Mouse (Mus musculus): ENCODE results near the gene Ccl21a. TPM values are rescaled to one million over a fixed set of nuclear protein-coding genes. Genes with fewer than 3 reads are reported as not detected.
"Not testable (repeated sequence)": the region's sequence is repeated elsewhere in the genome, so short reads cannot be mapped to it uniquely, and the experiment has no call there.

Ccl21a gene
- total RNA-seq (2015; ENCODE audit: low replicate concordance) (not detected in 2 replicates), total RNA-seq (2017; ENCODE audit: low replicate concordance) (not detected in 2 replicates)

GRCm38 (mm10) chr4:42773893-42774292 is at the start of gene Ccl21a:
Gene Ccl21a, minus strand, starts transcription at chr4:42773993.
- not testable (repeated sequence) for ATAC-seq (replicated peaks; ENCODE audit: low FRiP score, poor library complexity, severe bottlenecking)

GRCm38 (mm10) chr4:42756477-42756876 is 17.3 kb downstream of the Ccl21a start, which contains the start of gene Ccl19:
Gene Ccl19, minus strand, starts transcription at chr4:42756577.
- not testable (repeated sequence) for ATAC-seq (replicated peaks; ENCODE audit: low FRiP score, poor library complexity, severe bottlenecking)

- not testable (repeated sequence) for ATAC-seq (replicated peaks; ENCODE audit: low FRiP score, poor library complexity, severe bottlenecking)
These were observed 38.5 kb downstream of the Ccl21a start, which contains the start of gene 4930578G10Rik for GRCm38 (mm10) chr4:42735245-42735644. Gene 4930578G10Rik, plus strand, starts transcription at chr4:42735545.

Other genes with a start within 250 kb of the Ccl21a start
- not detected in 2 replicates for gene Fam205a2, start 245.8 kb downstream of the Ccl21a start, total RNA-seq (2015; ENCODE audit: low replicate concordance)
- gene Fam205a2, start 245.8 kb downstream of the Ccl21a start, total RNA-seq (2017; ENCODE audit: low replicate concordance) = 0.23 and 0.39 TPM in 2 replicates
- gene Gm10591, start 161.8 kb downstream of the Ccl21a start, total RNA-seq (2015; ENCODE audit: low replicate concordance) = not detected in 2 replicates
- not detected in 2 replicates for gene Gm10591, start 161.8 kb downstream of the Ccl21a start, total RNA-seq (2017; ENCODE audit: low replicate concordance)
- gene Gm2564, start 144.3 kb downstream of the Ccl21a start, total RNA-seq (2015; ENCODE audit: low replicate concordance) = not detected in 2 replicates
- not detected in 2 replicates for gene Gm2564, start 144.3 kb downstream of the Ccl21a start, total RNA-seq (2017; ENCODE audit: low replicate concordance)
- not detected in 2 replicates for gene Ccl27b, start 118.7 kb downstream of the Ccl21a start, total RNA-seq (2015; ENCODE audit: low replicate concordance)
- gene Ccl27b, start 118.7 kb downstream of the Ccl21a start, total RNA-seq (2017; ENCODE audit: low replicate concordance) = not detected in 2 replicates
- not detected in 2 replicates for gene Il11ra2, start 112.1 kb downstream of the Ccl21a start, total RNA-seq (2015; ENCODE audit: low replicate concordance)
- gene Il11ra2, start 112.1 kb downstream of the Ccl21a start, total RNA-seq (2017; ENCODE audit: low replicate concordance) = not detected in 2 replicates
- gene 4930578G10Rik, start 38.4 kb downstream of the Ccl21a start, total RNA-seq (2015; ENCODE audit: low replicate concordance) = not detected in 2 replicates
- gene 4930578G10Rik, start 38.4 kb downstream of the Ccl21a start, total RNA-seq (2017; ENCODE audit: low replicate concordance) = not detected in 2 replicates
- gene Ccl19, start 17.4 kb downstream of the Ccl21a start, total RNA-seq (2015; ENCODE audit: low replicate concordance) = 3.6 TPM in 1 of 2 replicates, not detected in the other
- gene Ccl19, start 17.4 kb downstream of the Ccl21a start, total RNA-seq (2017; ENCODE audit: low replicate concordance) = not detected in 2 replicates
- gene Fam205a1, start 79.9 kb upstream of the Ccl21a start, total RNA-seq (2015; ENCODE audit: low replicate concordance) = 0.36 and 0.84 TPM in 2 replicates
- gene Fam205a1, start 79.9 kb upstream of the Ccl21a start, total RNA-seq (2017; ENCODE audit: low replicate concordance) = not detected in 2 replicates
- not detected in 2 replicates for gene Gm12394, start 82.8 kb upstream of the Ccl21a start, total RNA-seq (2015; ENCODE audit: low replicate concordance)
- not detected in 2 replicates for gene Gm12394, start 82.8 kb upstream of the Ccl21a start, total RNA-seq (2017; ENCODE audit: low replicate concordance)
- not detected in 2 replicates for gene Fam205c, start 100.2 kb upstream of the Ccl21a start, total RNA-seq (2015; ENCODE audit: low replicate concordance)
- not detected in 2 replicates for gene Fam205c, start 100.2 kb upstream of the Ccl21a start, total RNA-seq (2017; ENCODE audit: low replicate concordance)
- not detected in 2 replicates for gene Phf24, start 142.7 kb upstream of the Ccl21a start, total RNA-seq (2015; ENCODE audit: low replicate concordance)
- under 0.01 TPM in 1 of 2 replicates, not detected in the other for gene Phf24, start 142.7 kb upstream of the Ccl21a start, total RNA-seq (2017; ENCODE audit: low replicate concordance)
- gene Dnajb5, start 175.8 kb upstream of the Ccl21a start, total RNA-seq (2015; ENCODE audit: low replicate concordance) = 2.1 TPM in 1 of 2 replicates, not detected in the other
- 0.51 and 2.0 TPM in 2 replicates for gene Dnajb5, start 175.8 kb upstream of the Ccl21a start, total RNA-seq (2017; ENCODE audit: low replicate concordance)
- not detected in 2 replicates for gene 1700022I11Rik, start 195.6 kb upstream of the Ccl21a start, total RNA-seq (2015; ENCODE audit: low replicate concordance)
- not detected in 2 replicates for gene 1700022I11Rik, start 195.6 kb upstream of the Ccl21a start, total RNA-seq (2017; ENCODE audit: low replicate concordance)
- 68.3 and 73.9 TPM in 2 replicates for gene Vcp, start 226.5 kb upstream of the Ccl21a start, total RNA-seq (2015; ENCODE audit: low replicate concordance)
- 120 and 189 TPM in 2 replicates for gene Vcp, start 226.5 kb upstream of the Ccl21a start, total RNA-seq (2017; ENCODE audit: low replicate concordance)
- 12.6 and 20.2 TPM in 2 replicates for gene Fancg, start 236.5 kb upstream of the Ccl21a start, total RNA-seq (2015; ENCODE audit: low replicate concordance)
- gene Fancg, start 236.5 kb upstream of the Ccl21a start, total RNA-seq (2017; ENCODE audit: low replicate concordance) = 33.4 and 59.7 TPM in 2 replicates

All from erythroid progenitor cell, adult 5-6 weeks (primary cell).